Mouse (Mus musculus) stomach, postnatal 0 days (tissue): ENCODE measurements around the gene Slc25a45. TPM values are rescaled to one million over a fixed set of nuclear protein-coding genes. Genes with fewer than 3 reads are reported as not detected.

Source experiments
- ATAC-seq: fragments of 200-750 bp; cut with Nextera tagmentation; 2 replicates; pipeline ENCODE4 v1.8.0; 2017; ENCODE audit not compliant: low FRiP score, low TSS enrichment
- DNase-seq: peaks from one replicate; pipeline ENCODE4 v3.0.0-alpha.2; 2016; ENCODE audit warnings: low spot score
- H3K27ac ChIP-seq: fragments of 300-500 bp; sonication (generic); replicated peaks from 2 replicates; pipeline ENCODE4 v1.5.1; 2014; ENCODE audit warnings: mild to moderate bottlenecking, control low read depth
- H3K27me3 ChIP-seq: fragments of 300-500 bp; sonication (generic); 2 replicates; pipeline ENCODE4 v1.6.1; 2014; ENCODE audit warnings: low read length; ENCODE audit not compliant: control insufficient read depth, insufficient read depth
- H3K36me3 ChIP-seq: fragments of 300-500 bp; sonication (generic); 2 replicates; pipeline ENCODE4 v1.6.1; 2014; ENCODE audit warnings: low read length, mixed read lengths; ENCODE audit not compliant: control insufficient read depth, insufficient read depth
- H3K4me1 ChIP-seq: fragments of 300-500 bp; sonication (generic); replicated peaks from 2 replicates; pipeline ENCODE4 v1.6.1; 2014; ENCODE audit warnings: antibody characterized with exemption; ENCODE audit not compliant: control insufficient read depth, insufficient read depth
- H3K4me2 ChIP-seq: fragments of 300-500 bp; sonication (generic); replicated peaks from 2 replicates; pipeline ENCODE4 v1.6.1; 2014; ENCODE audit warnings: low read depth, mild to moderate bottlenecking, control low read depth, moderate library complexity
- H3K4me3 ChIP-seq: fragments of 300-500 bp; sonication (generic); 2 replicates; pipeline ENCODE4 v1.5.1; 2014; ENCODE audit warnings: low read depth, low read length, control low read depth
- H3K9ac ChIP-seq: fragments of 300-500 bp; sonication (generic); 2 replicates; pipeline ENCODE4 v1.6.1; 2014; ENCODE audit warnings: mild to moderate bottlenecking, low read length, control low read depth, mixed read lengths
- H3K9me3 ChIP-seq: fragments of 300-500 bp; sonication (generic); 2 replicates; pipeline ENCODE4 v1.6.1; 2016; ENCODE audit warnings: low read length; ENCODE audit not compliant: control insufficient read depth
- CTCF ChIP-seq: IDR thresholded peaks from 2 replicates; pipeline ENCODE4 v1.5.1; 2016; ENCODE audit warnings: antibody characterized with exemption, low read depth, mild to moderate bottlenecking, moderate library complexity
- EP300 ChIP-seq: optimal IDR thresholded peaks from 2 replicates; pipeline ENCODE3; 2016; ENCODE audit warnings: antibody characterized with exemption
- WGBS: fragments of 180-500 bp; shearing (Covaris S2); extraction: QIAGEN DNeasy Blood & Tissue Kit; methylation state at CpG from one replicate; pipeline ENCODE4 v1.1.7; 2014; 5-methylcytosine and 5-hydroxymethylcytosine counted together
- polyA plus RNA-seq: library from polyadenylated mRNA; unstranded; fragments of >200 nt; fragmentation: Nextera tagmentation; extraction: Ambion mirVana; gene quantifications from 2 replicates; pipeline ENCODE4 v1.2.1, GENCODE M21; 2015

Slc25a45 gene
- polyA plus RNA-seq, 1 experiment from 2014 or later = 3.2 TPM

- peak; percentile 90 for TF ChIP-seq EP300
- TF ChIP-seq CTCF = peak; percentile 47
- no peaks in the 10 kb centered on the region for H3K9me3 ChIP-seq
- 2% methylated on average over 45 of the region's 45 CpGs for WGBS
Measured at GRCm38 (mm10) chr19:5845319-5846135, 32.1 kb upstream of the Slc25a45 start.

GRCm38 (mm10) chr19:5846154-5846553 lies 31.5 kb upstream of the Slc25a45 start:
- Histone ChIP-seq H3K36me3 (no peaks in the 10 kb centered on the region), H3K9ac (peak overlapping the region; percentile 75), H3K4me2 (peak overlapping the region; percentile 79), H3K9me3 (no peaks in the 10 kb centered on the region), H3K4me1 (peaks cover 21% of the 10 kb centered on the region), H3K27ac (peak overlapping the region; percentile 100), H3K27me3 (no peaks in the 10 kb centered on the region), H3K4me3 (peak overlapping the region; percentile 35)
- no peak for DNase-seq
- WGBS = 0% methylated on average over 7 of the region's 7 CpGs
- TF ChIP-seq EP300 = no peak
- TF ChIP-seq CTCF = peak; percentile 42
- peak; percentile 3; the same call in 1 of the 2 replicates for ATAC-seq

More at GRCm38 (mm10) chr19:5845319-5846135, 32.1 kb upstream of the Slc25a45 start:
- H3K36me3 ChIP-seq = no peaks in the 10 kb centered on the region
- ATAC-seq = peak; percentile 39
- H3K4me3 ChIP-seq = peak overlapping the region; percentile 54
- DNase-seq = peak; percentile 97
- peak overlapping the region; percentile 100 for H3K27ac ChIP-seq
- H3K4me1 ChIP-seq = peaks cover 21% of the 10 kb centered on the region
- peak overlapping the region; percentile 79 for H3K4me2 ChIP-seq
- H3K9ac ChIP-seq = peak overlapping the region; percentile 90
- H3K27me3 ChIP-seq = no peaks in the 10 kb centered on the region

GRCm38 (mm10) chr19:5846557-5847305 lies 30.9 kb upstream of the Slc25a45 start:
- Histone ChIP-seq H3K4me3 (peak overlapping the region; percentile 35), H3K36me3 (peaks cover 2% of the 10 kb centered on the region; the same call in 1 of the 2 replicates), H3K9me3 (no peaks in the 10 kb centered on the region), H3K9ac (peak overlapping the region; percentile 75), H3K4me1 (peaks cover 22% of the 10 kb centered on the region), H3K4me2 (peak overlapping the region; percentile 79), H3K27ac (peak overlapping the region; percentile 100), H3K27me3 (no peaks in the 10 kb centered on the region)
- DNase-seq (peak; percentile 97), ATAC-seq (peak; percentile 79)
- 1% methylated on average over 16 of the region's 16 CpGs for WGBS
- peak; percentile 97 for TF ChIP-seq EP300
- TF ChIP-seq CTCF = no peak

GRCm38 (mm10) chr19:5847306-5847796 lies 30.3 kb upstream of the Slc25a45 start:
- peaks cover 23% of the 10 kb centered on the region for H3K4me1 ChIP-seq
- WGBS = 30% methylated on average over 4 of the region's 4 CpGs

GRCm38 (mm10) chr19:5848032-5848825 lies 29.4 kb upstream of the Slc25a45 start:
- Histone ChIP-seq H3K27ac (peak overlapping the region; percentile 100), H3K9me3 (no peaks in the 10 kb centered on the region), H3K4me1 (peaks cover 23% of the 10 kb centered on the region), H3K9ac (peak overlapping the region; percentile 73), H3K4me2 (peak overlapping the region; percentile 79), H3K36me3 (peaks cover 2% of the 10 kb centered on the region; the same call in 1 of the 2 replicates), H3K27me3 (no peaks in the 10 kb centered on the region), H3K4me3 (peak overlapping the region; percentile 36)
- peak; percentile 34 for TF ChIP-seq EP300
- 0 out of 2 replicates have a peak, but pooled peaks have one; percentile 1 for TF ChIP-seq CTCF
- ATAC-seq = peak; percentile 15
- 10% methylated on average over 14 of the region's 14 CpGs for WGBS
- DNase-seq = peak; percentile 85

More at GRCm38 (mm10) chr19:5847306-5847796, 30.3 kb upstream of the Slc25a45 start:
- Histone ChIP-seq H3K9ac (peak overlapping the region; percentile 73), H3K27me3 (no peaks in the 10 kb centered on the region), H3K9me3 (no peaks in the 10 kb centered on the region), H3K36me3 (peaks cover 2% of the 10 kb centered on the region; the same call in 1 of the 2 replicates), H3K4me3 (no peak overlapping the region), H3K27ac (peak overlapping the region; percentile 100), H3K4me2 (peak overlapping the region; percentile 79)
- DNase-seq (peak; percentile 50), ATAC-seq (no peak)
- TF ChIP-seq CTCF (no peak), EP300 (no peak)
